Mouse (Mus musculus) thymus, adult 2 months (tissue): ENCODE data around the gene Ssh2.

Experiments used
- CTCF ChIP-seq: fragments of 200-500 bp; IDR thresholded peaks from 2 replicates; pipeline ENCODE4 v1.5.1; 2012; ENCODE audit warnings: mild to moderate bottlenecking, control low read depth, low read length, moderate library complexity, borderline replicate concordance; ENCODE audit not compliant: control insufficient read depth, poor library complexity, insufficient read depth; ENCODE audit errors: extremely low read depth
- POLR2A ChIP-seq: fragments of 200-500 bp; IDR thresholded peaks from 2 replicates; pipeline ENCODE4 v1.6.1; 2012; ENCODE audit warnings: mild to moderate bottlenecking, low read length, control low read depth, moderate library complexity; ENCODE audit not compliant: control insufficient read depth, poor library complexity, insufficient read depth; ENCODE audit errors: extremely low read depth

DNA sequence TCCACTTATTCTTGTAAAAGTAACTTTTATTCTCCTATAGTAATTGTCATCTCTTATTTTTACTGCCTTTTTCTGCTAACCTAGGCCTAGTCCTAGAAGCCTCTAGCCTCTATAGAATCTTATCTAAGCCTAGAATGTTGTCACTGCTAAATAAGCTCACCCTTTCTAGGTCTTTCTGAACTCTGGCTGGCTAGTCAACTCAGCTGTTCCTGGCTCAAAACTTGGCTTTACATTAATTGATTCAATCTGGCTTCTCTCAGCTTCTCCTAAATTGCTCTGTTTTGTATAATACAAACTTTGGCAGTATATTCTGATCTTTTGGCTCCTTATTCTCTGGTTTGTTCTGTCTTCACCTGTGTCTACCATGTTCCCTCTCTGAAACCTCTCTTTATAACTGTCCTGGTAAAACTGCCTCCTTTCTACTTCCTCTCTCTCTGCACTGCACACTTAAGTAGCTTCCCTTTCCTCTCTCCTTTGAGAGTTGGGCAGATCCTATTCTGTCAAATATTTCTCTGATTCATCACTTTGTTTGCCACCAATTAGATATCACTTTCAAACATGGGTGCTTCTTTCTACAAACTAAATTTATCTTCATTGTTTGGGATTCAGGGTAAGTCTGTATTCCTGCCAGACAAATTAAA, 102.5 kb downstream of the Ssh2 start:
- no peak for TF ChIP-seq POLR2A
- no peak for TF ChIP-seq CTCF
